Mouse (Mus musculus): ENCODE measurements around the gene Paqr4. TPM values are rescaled to one million over a fixed set of nuclear protein-coding genes. Genes with fewer than 3 reads are reported as not detected.

Paqr4 gene
- total and polyA plus RNA-seq, 3 experiments: 1.0 to 2.8 (median 1.1) TPM

DNA sequence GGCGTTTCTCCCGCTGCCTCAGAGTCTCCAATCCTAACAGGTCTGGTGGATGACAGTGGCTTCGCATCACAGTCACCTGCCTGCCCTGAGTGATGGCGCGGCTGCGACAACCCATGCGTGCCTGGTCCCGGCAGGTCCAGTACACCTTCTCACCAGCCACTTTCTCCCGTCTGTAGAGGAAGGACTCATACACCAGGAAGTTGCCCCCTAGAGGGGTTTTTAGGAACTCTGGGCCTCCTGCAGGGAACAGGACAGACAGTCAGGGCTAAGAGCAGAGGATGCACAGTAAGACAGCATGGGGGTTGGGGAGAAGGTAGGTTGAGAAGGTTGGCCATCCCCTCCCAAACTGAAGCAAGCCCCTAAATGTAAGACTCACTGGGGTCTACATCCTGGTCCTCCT lies 19.6 kb upstream of the Paqr4 start:
- TF ChIP-seq JUN (IDR thresholded peaks at IDR 0.05; ENCODE audit: insufficient read depth, low read depth, low read length) (no peak), NELFE (IDR thresholded peaks at IDR 0.05; ENCODE audit: low read depth, low read length) (no peak), ZKSCAN1 (IDR thresholded peaks at IDR 0.05; ENCODE audit: borderline replicate concordance, low read depth, low read length) (no peak), E2F4 (IDR thresholded peaks at IDR 0.05; ENCODE audit: insufficient replicate concordance, low read depth, low read length) (no peak), RCOR1 (conservative IDR thresholded peaks at IDR 0.05; ENCODE audit: low read depth, low read length) (no peak), MEF2A (IDR thresholded peaks at IDR 0.05; ENCODE audit: borderline replicate concordance, low read depth, low read length) (no peak), KAT2A (IDR thresholded peaks at IDR 0.05; ENCODE audit: insufficient replicate concordance, low read length) (no peak), CHD1 (IDR thresholded peaks at IDR 0.05; ENCODE audit: low read depth, low read length) (no peak), JUND (conservative IDR thresholded peaks at IDR 0.05; ENCODE audit: low read depth, low read length) (no peak), ZC3H11A (IDR thresholded peaks at IDR 0.05; ENCODE audit: low read depth, low read length) (no peak), CTCF (conservative IDR thresholded peaks at IDR 0.05 in 1 of 2, IDR thresholded peaks at IDR 0.05 in 1 of 2; ENCODE audit: low read depth in 2 of 2, low read length in 2 of 2) (no peak), TBP (conservative IDR thresholded peaks at IDR 0.05; ENCODE audit: low read depth, low read length) (no peak), POLR2A (IDR thresholded peaks at IDR 0.05; ENCODE audit: low read depth, low read length) (no peak), MAFK (IDR thresholded peaks at IDR 0.05; ENCODE audit: insufficient replicate concordance, low read length) (no peak), POLR2AphosphoS2 (IDR thresholded peaks at IDR 0.05; ENCODE audit: low read depth, low read length) (no peak), SIN3A (IDR thresholded peaks at IDR 0.05; ENCODE audit: low read length) (no peak), SMC3 (IDR thresholded peaks at IDR 0.05; ENCODE audit: low read depth, low read length) (no peak), PAX5 (IDR thresholded peaks at IDR 0.05; ENCODE audit: low read length) (no peak), TCF12 (IDR thresholded peaks at IDR 0.05; ENCODE audit: low read depth, low read length) (no peak), HCFC1 (IDR thresholded peaks at IDR 0.05; ENCODE audit: low read depth, low read length) (no peak)
- in situ Hi-C loops (cut with MboI; ENCODE audit: low pct_ligation_motif_present, low pct_unique_long_range_greater_than_20kb, low sequenced_read_pairs) (no loop called here), dilution Hi-C loops (cut with MboI; ENCODE audit: extremely low pct_ligation_motif_present, extremely low pct_unique_long_range_greater_than_20kb, low sequenced_read_pairs) (no loop called here)
- Histone ChIP-seq H3K9ac (ENCODE audit: insufficient read depth, low read depth) (no peak overlapping the region), H3K27ac (ENCODE audit: insufficient read depth, low read depth) (no peak overlapping the region), H3K9me3 (replicated peaks; ENCODE audit: low read length) (peaks cover 5% of the 10 kb centered on the region), H3K27me3 (replicated peaks) (no peaks in the 10 kb centered on the region), H3K36me3 (replicated peaks in 1 of 2; ENCODE audit: control insufficient read depth in 1 of 2, insufficient read depth in 1 of 2, low read length in 1 of 2) (peaks cover 40 to 74% of the 10 kb centered on the region in 2 experiments), H3K4me3 (replicated peaks in 1 of 3; ENCODE audit: low read depth in 2 of 3, low read length in 2 of 3, poor library complexity in 1 of 3) (no peak overlapping the region), H3K4me2 (ENCODE audit: insufficient read depth, low read depth, poor library complexity, severe bottlenecking) (no peak overlapping the region), H3K79me2 (replicated peaks; ENCODE audit: control insufficient read depth, extremely low read depth, insufficient read depth, poor library complexity, severe bottlenecking) (no peaks in the 10 kb centered on the region), H3K4me1 (ENCODE audit: control insufficient read depth in 1 of 2, insufficient read depth in 2 of 2) (no peaks in the 10 kb centered on the region)
- DNase-seq (ENCODE audit: extremely low read depth): no peak

DNA sequence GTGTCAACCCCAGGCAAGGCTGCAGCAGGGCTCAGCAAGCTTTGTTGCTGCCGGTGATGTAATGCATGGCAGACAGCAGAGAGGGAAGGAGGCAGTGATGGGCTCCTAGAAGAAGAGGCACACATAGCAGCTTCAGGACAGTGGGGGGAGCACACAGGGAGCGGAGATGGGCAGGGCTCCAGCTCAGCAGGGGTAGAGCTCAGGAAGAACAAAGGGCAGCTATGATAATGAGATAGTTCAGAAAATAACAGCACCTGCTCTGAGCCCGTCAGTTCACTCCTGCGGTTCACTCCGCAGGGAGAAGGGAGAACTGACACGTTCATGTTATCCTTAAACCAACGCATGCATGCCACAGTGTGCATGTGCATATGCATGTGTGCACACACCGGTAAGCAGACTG lies 18.1 kb upstream of the Paqr4 start:
- peaks cover 5% of the 10 kb centered on the region for H3K9me3 ChIP-seq (replicated peaks; ENCODE audit: low read length)
- no peak overlapping the region for H3K4me2 ChIP-seq (ENCODE audit: insufficient read depth, low read depth, poor library complexity, severe bottlenecking)
- no peaks in the 10 kb centered on the region for H3K4me1 ChIP-seq (ENCODE audit: control insufficient read depth in 1 of 2, insufficient read depth in 2 of 2)
- peaks cover 40 to 72% of the 10 kb centered on the region in 2 experiments for H3K36me3 ChIP-seq (replicated peaks in 1 of 2; ENCODE audit: control insufficient read depth in 1 of 2, insufficient read depth in 1 of 2, low read length in 1 of 2)
- no peak for DNase-seq (ENCODE audit: extremely low read depth)
- H3K79me2 ChIP-seq (replicated peaks; ENCODE audit: control insufficient read depth, extremely low read depth, insufficient read depth, poor library complexity, severe bottlenecking): no peaks in the 10 kb centered on the region
- no peak for TF ChIP-seq MXI1 (IDR thresholded peaks at IDR 0.05; ENCODE audit: low read depth, low read length)
- no peak overlapping the region for H3K27ac ChIP-seq (ENCODE audit: insufficient read depth, low read depth)
- no peak overlapping the region for H3K9ac ChIP-seq (ENCODE audit: insufficient read depth, low read depth)
- dilution Hi-C loops (cut with MboI; ENCODE audit: extremely low pct_ligation_motif_present, extremely low pct_unique_long_range_greater_than_20kb, low sequenced_read_pairs): no loop called here
- no peak overlapping the region for H3K4me3 ChIP-seq (replicated peaks in 1 of 3; ENCODE audit: low read depth in 2 of 3, low read length in 2 of 3, poor library complexity in 1 of 3)
- in situ Hi-C loops (cut with MboI; ENCODE audit: low pct_ligation_motif_present, low pct_unique_long_range_greater_than_20kb, low sequenced_read_pairs): no loop called here
- no peaks in the 10 kb centered on the region for H3K27me3 ChIP-seq (replicated peaks)
